Comparison of ENCODE assay signal across 8 mouse cellular contexts in the genomic region with DNA sequence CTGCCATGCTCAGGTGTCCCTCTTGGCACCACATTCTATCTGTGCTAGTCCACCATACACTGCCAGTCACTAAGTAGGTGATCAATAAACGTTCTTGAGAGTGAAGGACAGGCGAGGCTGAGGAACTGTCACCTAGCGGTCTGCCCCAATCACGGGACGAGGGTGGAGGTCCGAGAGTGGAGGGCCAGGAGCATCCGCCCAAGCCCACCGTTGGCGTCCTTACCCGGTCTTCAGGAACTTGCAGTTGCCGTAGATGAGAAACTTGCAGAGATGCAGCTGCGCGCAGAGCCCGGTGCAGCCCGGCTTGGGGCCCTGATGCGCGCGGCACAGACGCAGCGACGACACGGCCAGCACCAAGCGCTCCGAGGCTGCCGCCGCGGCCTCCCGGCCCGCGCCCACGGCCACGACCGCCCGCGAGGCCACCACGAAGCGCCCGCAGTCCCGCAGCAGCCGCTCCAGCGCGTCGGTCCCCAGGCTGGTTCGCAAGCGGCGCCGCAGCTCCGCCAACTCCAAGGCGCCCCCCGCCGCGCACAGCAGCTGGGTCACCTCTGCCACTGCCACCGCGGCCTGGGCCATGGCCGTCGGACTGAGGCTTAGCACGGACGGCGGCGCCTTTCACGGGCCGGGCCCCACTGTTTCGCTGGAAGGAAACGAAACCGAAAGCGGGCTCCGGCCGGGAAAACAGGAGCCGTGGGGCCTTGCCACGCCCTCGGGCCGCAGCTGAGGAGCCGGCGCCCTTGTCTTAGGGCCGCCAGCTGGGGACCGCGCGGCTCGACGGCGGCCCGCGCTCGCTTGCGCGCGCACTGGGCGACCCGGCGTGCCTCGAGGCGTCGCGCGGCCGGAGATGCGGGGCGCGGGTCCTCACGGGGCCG. TPM values are rescaled to one million over a fixed set of nuclear protein-coding genes. Genes with fewer than 3 reads are reported as not detected.
DNase-seq lines count a peak whose midpoint lies in the region; ATAC-seq and TF ChIP-seq lines count a peak whose summit lies in the region.

Parp12 (minus strand) TSS at position 766 of the 872 bp plus-strand sequence.

- TF ChIP-seq CTCF in Patski (IDR thresholded peaks at IDR 0.05): no peak

- ATAC-seq in Patski: peak; percentile 70
- peak; percentile 78 for ATAC-seq in hindbrain, embryonic 11.5 days (ENCODE audit: low FRiP score)

- H3K27me3 ChIP-seq in Patski: no peaks in the 10 kb centered on the region
- H3K27me3 ChIP-seq in hindbrain, embryonic 11.5 days (ENCODE audit: control insufficient read depth, insufficient read depth, low read length): peaks cover 23% of the 10 kb centered on the region

- in situ Hi-C loops in Patski (cut with MboI; ENCODE audit: low pct_unique_long_range_greater_than_20kb): no loop called here

- H3K27ac ChIP-seq in hindbrain, embryonic 11.5 days (ENCODE audit: low read depth, low read length): no peak within 1 kb of the TSS

- no peak for DNase-seq in Patski (ENCODE audit: low read depth, low spot score)
- DNase-seq in cerebellum, postnatal 10 days: peak; percentile 69 to 75
- peak in 1 of 2 experiments; percentile 25 for DNase-seq in frontal cortex, adult 2 months (ENCODE audit: extremely low spot score in 1 of 2, low spot score in 1 of 2)
- DNase-seq in hindbrain, embryonic 11.5 days (ENCODE audit: low spot score): peak; percentile 75
- peak; percentile 32 to 37 for DNase-seq in layer of hippocampus, postnatal 25 days (ENCODE audit: extremely low spot score in 1 of 2, low spot score in 1 of 2)
- DNase-seq in lung, postnatal 25 days (ENCODE audit: low spot score): peak; percentile 91
- peak; percentile 81 for DNase-seq in ovary, postnatal 36 days (ENCODE audit: low spot score)
- peak; percentile 71 for DNase-seq in thymus, postnatal 25 days

- H3K9ac ChIP-seq in hindbrain, embryonic 11.5 days (ENCODE audit: low read depth, low read length): peak within 1 kb of the TSS; percentile 63

- H3K4me1 ChIP-seq in hindbrain, embryonic 11.5 days (replicated peaks; ENCODE audit: control insufficient read depth, insufficient read depth, low read length): no peaks in the 10 kb centered on the region

- 3% methylated on average over 92 of the region's 101 CpGs for WGBS in hindbrain, embryonic 11.5 days

- no peaks in the 10 kb centered on the region for H3K9me3 ChIP-seq in hindbrain, embryonic 11.5 days (ENCODE audit: control insufficient read depth, low read length)

- CTCF ChIA-PET in Patski (lab: Charles Lee): interaction anchor here (0.7 kb wide), 1 partner anchor 10 kb away, joined by 3 read pairs; no protein-coding TSS in a partner anchor

- POLR2A ChIA-PET in Patski (lab: Charles Lee): no interaction called here

- H3K4me3 ChIP-seq in hindbrain, embryonic 11.5 days (ENCODE audit: low read depth, low read length): peak within 1 kb of the TSS; percentile 67

- no peaks in the 10 kb centered on the region for H3K36me3 ChIP-seq in hindbrain, embryonic 11.5 days (ENCODE audit: control insufficient read depth, insufficient read depth, low read length)

- peak within 1 kb of the TSS; percentile 68 for H3K4me2 ChIP-seq in hindbrain, embryonic 11.5 days (replicated peaks; ENCODE audit: low read depth, low read length)

RNA-seq across cellular contexts. Expression of gene Parp12, which starts in this region (rescaled TPM):
- polyA plus RNA-seq in Patski (2021): 29.1 TPM
- 18.6 and 23.0 TPM in 2 replicates for polyA plus RNA-seq in frontal cortex, adult 2 months (2012; rRNA removed)
- polyA plus RNA-seq in hindbrain, embryonic 11.5 days (2014; fragmentation: Nextera tagmentation; extraction: Ambion mirVana): 3.2 and 4.2 TPM in 2 replicates
- total RNA-seq in layer of hippocampus, postnatal 25 days (2021): 1 to 10 TPM; 4.6 to 6.0 TPM
